Mouse (Mus musculus): Measurements from ENCODE around the gene Zbtb46.

The Zbtb46 gene

DNA sequence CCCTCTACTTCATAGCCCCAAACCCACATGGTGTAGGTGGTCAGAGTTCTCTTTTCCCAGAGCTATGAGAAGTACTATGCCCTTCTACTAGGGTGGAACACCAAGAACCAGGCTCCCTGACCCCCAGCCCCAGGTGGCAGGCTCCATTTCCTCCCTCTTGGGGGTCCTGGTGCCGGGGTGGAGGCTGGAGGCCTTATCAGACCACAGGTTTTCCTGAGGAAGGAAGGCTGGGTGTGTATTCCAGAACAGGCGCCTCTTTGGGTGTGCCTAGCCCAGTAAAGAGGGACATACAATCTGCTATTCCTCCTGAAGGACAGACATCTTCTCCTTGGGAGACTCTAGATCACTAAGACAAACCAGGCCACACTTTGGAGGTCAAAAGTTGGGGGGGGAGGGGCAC, 11.1 kb upstream of the Zbtb46 start:
- in situ Hi-C loops (cut with MseI, MboI): no loop called here

DNA sequence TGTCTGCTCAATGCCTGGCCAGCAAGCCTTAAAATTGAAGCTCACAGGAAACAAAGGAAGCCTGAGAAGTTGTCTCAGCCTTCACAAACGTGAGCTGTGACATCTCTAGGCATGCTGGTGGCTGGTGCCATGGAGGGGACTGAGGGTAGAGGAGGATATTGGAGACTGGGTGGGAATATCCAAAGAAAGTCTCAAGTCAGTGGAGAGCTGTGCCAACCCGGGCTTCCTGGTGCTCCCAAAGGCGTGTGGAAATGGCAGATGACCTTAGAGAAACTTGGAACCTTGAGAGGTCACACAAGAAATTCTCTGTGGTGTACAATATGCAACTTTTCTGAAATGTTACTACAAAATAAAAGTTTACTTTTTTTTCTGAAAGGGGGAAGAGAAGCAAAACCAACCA, 6.2 kb upstream of the Zbtb46 start:
- in situ Hi-C loops (cut with MseI, MboI): no loop called here

DNA sequence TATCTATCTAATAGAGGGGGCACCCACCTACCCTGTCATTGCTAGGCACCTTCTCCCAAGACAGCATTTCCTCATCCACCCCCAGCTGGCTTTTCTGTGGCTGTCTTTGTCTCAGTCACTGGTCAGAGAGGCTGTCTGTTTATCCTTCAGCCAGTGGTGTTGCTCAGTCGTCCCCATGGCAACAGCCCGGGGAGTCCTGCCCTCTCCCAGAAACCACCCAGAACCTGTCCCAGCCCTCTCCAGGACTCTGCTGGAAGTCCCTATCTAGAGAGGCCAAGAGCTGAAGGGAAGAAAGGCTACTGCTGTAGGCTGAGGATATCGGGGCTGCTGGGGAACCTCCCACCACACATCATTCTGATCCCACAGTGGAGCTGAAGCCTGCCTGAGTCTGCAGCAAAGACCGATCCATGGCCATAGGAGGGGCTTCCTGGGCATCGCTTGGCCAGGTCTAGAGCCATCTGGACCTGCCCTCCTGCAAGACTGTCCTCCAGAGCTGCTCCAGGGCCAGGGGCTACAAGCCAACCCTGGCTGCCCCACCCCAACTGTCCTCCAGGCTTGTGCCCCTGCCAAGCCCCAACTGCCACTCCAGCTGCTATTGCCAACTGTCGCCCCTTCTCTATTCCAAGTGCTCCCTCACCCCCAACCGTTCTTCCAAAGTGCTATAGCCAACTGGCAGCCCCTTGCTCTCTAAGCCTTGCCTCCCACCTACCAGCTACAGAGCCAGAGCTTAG, 3.9 kb upstream of the Zbtb46 start:
- in situ Hi-C loops (cut with MseI, MboI): no loop called here

DNA sequence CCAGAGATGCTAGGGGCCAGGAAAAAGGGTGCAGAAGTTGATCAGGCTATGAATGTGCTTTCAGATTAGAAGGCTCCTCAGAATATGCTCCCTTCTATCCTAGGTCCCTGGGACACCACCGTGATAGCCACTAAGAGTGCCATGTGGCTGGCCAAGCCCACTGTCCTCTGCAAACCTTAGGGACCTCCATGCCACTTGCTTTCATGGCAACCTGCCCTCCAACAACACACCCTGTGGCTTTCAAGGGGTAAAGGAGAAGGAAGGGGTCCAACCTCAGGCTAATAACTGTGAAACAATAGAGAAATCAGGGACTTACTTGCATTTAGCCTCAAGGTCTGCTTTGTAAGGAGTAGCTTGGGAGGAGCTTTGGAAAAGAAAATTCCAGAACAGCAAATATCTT, 3.4 kb upstream of the Zbtb46 start:
- in situ Hi-C loops (cut with MseI, MboI): no loop called here

DNA sequence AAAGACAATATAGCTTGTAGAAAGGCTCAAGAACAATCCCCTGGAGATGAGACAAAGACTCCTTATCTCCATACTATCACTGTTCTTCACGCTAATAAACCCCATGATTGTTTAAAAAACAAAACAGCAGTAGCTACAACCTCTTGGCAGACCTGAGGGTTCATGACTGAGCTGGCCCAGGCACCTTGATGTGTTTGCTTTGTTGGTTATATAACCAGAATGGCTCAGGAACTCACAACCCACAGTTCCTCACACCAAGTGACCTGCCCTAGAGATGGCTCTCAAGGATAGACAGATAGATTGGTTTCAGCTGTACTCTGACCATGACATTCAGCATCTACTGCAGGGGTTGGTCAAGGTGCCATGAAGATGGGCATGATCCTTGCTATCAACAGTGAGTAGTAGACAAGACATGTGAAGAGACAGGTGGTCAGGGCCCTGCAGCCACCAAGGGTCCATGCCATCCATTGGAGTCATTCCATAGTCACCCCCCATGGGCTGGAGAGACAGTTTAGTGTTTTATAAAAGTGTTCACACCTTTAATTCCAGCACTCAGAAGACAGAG, 2.4 kb upstream of the Zbtb46 start:
- in situ Hi-C loops (cut with MseI, MboI): no loop called here

DNA sequence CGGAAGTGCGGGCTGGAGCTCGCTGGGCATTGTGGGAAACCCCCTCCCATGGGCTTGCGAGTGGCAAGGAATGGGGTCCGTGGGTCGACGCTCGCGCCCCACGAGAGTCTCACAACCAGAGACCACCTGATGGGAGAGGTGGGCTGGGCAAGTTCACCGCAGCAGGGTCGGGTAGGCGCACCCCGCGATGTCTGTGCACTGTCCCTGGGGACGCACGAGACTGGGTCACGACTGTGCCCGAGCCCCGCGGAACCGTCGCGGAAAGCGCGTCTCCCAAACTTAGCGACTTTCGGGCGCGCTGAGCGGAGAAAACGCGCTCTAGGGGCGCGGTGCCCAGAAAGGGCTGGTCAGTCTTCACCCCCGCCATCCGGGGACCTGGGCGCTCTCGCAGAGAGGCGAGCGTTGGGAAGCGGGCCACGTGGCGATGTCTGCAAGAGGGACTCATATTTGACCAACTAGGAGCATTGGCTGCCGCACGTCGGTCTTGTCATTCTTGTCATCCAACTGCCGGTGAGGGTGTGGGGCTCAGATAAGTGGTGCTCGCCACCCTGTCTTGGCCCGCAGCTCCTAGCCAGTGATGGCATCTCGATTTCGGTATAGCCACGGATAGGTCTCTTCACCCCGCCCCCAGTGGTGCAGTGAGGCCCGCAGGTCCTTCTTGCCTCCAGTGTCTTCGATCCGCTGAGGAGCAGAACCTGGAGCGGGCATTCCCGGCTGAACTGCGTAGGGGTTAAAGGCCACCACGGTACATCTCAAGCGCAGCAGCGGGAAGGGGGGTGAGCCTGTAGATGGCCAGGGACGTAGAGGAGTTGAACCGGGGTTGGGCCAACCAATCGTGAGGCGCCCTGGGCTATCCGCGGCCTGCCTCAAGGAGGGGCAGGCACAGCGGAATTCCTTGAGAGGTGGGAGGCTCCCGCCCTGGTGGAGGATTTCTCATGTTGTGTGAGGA, 721 bp upstream of the Zbtb46 start:
- in situ Hi-C loops (cut with MseI, MboI): no loop called here

DNA sequence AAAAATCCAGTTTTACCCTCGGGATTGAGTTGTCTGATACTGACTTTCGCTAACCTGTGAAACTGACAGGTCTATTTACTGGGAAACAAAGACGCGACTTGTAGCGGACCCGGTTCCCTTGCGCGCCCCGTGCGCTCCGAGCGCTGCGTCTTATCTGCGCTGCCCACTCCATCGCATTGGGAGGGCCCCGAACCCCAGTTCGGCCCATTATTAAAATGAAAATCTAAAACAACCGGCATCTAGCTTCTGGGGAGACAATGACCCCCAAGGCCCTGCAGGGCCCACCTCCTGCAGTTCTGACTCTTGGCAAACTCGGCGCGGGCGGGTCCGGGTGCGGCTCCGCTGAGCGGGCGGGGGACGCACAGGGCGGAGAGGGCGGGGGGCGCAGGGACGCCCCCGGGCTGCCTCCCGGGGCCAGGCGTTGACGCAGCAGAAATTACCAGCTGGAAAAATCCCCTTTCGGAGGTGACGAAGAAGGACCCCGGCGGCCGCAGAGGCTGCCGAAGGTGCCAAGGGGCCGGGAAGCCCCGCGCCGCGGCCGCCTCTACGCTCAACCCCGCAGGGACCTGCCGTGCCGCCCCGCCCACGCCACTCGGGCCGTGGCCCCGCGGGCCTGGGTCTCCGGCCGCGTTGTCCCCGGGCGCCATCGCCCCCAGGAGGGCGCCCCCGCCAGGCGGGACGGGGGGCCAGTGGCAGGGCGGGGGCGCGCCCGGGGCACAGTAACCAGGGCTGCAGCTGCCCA, 644 bp downstream of the Zbtb46 start:
- in situ Hi-C loops (cut with MseI, MboI): no loop called here

DNA sequence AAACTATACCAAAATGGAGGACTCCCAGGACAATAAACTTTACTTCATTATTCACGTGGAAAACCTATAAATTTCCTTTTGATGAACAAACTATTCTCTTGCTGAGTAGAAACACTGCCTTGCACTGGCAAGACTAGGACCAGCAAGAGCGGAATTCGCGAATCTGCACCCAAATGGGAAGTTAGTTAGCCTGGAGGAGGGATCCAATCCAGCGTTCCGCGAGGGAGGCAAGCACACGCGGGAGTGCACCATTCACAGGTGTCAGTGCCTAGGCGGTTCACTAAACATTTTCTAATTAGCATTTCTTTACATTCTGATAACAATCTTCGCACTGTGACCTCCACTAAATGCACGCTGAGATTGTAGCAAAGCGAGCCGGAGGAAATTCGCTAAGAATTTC, 1.4 kb downstream of the Zbtb46 start:
- in situ Hi-C loops (cut with MseI, MboI): no loop called here

DNA sequence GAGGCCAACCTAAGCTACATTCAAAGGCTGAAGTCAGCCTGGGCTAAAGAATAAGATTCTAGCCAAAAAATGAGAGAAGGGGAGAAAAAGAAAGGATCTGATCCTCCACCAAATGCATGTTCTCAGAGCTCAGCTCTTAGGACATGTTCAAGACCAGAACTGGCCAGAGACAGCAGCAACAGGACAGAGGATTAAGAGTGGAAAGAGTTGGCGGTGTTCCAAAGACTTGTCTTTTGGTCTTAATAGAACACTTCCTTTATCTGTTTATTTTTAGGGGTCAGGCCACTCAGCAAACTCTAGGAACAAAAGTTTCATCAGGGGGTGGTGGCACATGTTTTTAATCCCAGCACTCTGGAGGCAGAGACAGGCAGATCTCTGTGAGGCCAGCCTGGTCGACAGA, 3.3 kb downstream of the Zbtb46 start:
- in situ Hi-C loops (cut with MseI, MboI): no loop called here

DNA sequence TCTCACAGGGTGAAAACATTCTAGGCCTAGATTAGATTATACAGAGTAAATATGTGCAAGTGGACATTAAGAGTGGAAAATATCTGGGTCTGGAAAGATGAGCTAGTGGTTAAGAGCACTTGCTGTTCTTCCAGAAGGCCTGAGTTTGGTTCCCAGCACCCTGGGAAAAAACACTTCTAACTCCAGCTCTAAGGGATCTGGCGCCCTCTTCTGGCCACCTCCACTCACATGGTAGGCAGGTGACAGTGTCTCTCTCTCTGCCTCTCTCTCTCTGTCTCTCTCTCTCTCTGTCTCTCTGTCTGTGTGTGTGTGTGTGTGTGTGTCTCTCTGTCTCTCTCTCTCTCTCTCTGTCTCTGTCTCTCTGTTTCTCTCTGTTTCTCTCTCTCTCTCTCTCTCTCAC, 6.0 kb downstream of the Zbtb46 start:
- in situ Hi-C loops (cut with MseI, MboI): no loop called here

DNA sequence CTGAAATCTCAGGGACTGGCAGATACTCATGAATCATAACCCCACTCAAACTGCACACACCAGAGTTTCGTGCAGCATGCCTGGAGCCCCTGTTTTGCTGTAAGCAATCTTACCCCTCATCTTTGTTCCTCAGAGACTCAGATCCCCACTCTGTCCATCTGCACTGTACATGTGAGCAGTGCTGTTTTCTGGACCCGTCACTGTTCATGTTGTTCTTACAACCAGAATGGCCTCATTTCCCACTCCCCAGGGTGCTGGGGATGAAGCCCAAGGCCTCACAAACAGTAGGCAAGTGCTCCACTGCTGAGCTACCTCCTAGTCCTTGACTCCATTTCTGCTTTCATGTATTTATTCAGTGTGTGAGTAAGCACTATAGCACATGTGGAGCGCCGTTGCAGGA, 7.0 kb downstream of the Zbtb46 start:
- in situ Hi-C loops (cut with MseI, MboI): no loop called here

DNA sequence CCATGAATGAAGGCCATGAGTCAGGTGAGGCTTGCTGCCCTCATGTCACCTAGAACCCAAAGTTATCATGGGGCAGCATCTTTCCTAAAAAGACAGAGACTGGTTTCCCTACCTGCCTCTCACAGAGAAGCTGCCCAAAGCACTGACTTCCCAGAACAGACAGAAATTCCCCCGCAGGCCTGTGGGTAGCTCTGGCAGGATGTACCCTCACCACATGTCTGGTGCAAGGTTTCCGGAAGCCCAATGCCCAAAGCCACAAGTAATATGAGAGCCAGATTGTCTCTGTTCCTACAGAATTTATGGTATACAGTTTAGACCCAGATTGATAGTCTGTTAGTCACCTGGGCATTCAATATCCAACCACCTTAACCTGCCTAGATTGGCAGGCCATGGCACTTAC, 16.2 kb downstream of the Zbtb46 start:
- in situ Hi-C loops (cut with MseI, MboI): no loop called here

DNA sequence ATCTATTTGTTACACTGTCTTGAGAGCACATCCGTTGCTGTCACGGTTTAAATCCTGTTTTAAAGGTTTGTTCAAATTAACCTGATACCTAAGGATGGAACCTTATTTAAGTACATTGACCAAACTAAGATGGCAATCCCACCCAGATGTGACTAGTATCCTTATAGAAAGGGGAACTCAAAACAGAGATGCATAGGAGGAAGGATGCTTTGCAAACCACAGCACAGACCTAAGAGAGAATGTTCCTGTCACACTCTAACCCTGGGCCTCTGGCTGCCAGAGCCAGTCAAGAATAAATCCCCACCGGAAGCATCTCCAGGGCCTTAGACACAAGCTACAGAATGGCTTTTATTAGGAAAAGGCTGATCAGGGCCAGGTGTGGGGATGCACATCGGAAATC, 21.1 kb downstream of the Zbtb46 start:
- in situ Hi-C loops (cut with MseI, MboI): no loop called here

DNA sequence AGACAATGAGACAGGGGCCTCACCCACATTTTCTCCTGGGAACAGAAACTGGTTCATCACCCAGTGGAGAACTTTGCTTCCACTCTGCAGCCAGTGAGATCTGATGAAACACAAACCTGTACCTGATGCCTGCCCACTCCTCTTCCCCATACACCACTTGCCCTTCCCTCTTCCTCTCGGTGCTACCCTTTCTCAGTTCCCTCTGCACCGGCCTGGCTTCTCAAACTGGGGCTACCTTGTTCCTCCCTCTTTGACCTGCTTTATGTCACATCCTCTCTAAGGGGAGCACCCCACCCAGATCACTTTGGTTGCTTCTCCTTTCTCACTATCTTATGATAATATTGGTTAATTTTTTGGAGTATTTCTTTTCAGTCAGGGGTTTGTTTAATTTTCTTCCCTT, 23.0 kb downstream of the Zbtb46 start:
- in situ Hi-C loops (cut with MseI, MboI): no loop called here

DNA sequence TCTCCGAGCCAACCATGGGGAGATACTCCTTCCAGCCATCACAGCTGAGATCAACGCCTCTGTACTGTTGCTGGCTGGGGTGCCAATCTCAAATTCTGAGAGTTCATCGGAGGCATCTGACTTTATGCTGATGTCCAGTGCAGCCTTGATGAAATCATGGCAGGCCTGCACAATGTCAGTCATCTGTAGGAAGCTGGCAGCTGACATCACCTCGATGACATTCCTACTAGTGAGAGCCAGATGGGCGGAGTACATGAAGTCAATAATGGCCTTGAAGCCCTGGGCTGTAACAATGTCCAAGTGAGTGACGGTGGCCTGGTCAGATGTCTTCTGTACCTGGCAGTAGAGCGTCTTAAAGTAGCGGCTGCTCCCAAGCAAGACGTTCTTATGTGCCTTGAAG, 35.4 kb downstream of the Zbtb46 start:
- in situ Hi-C loops (cut with MseI, MboI): no loop called here

DNA sequence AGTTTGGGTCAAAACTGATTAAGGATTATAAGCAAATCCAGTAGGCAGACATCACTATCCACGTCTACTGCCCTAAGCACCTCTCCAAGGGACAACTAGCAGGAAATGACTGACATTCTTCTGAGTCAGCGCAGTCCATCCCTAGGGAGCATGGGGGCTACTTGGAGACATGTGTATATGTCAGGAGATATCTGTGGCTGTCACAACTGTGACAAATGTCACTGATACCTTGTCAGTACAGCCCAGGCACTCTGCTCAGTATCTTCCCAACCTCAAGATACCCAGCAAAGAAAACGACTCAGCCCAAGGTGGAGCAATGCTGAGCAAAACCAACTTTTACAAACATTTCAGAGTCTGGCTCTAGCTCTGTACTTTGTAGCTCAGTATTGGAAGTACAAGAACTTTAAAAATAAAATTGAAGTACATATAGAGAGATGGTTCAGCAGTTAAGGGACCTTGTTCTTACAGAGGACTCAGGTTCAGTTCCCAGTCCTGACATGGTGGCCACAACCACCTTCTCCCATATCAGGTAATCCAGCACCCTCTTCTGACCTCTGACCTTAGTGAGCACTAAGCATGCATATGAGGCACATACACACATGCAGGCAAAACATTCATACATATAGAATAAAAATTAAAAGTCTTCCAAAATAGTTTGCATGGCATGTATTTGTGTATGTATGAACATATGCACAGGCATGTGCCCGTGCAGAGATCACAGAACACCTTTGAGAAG, 38.2 kb downstream of the Zbtb46 start:
- in situ Hi-C loops (cut with MseI, MboI): no loop called here

DNA sequence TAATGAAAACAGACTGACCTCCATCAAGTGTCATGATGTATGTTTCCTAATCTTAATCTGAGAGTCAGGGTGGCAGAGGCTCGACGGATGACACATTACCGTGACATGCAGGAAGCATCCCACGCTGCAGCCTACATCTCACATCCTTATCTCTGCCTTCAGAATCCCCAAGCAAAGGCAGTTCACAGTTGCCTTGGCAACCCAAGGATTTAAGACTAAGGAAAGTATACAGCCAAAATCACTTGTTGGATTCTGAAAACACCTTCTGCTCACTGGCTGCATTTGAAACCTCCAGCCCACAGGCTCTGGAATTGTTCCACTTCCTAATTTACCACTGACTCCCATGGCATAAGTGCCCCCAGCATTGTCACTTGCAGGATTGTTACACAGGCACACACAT, 38.8 kb downstream of the Zbtb46 start:
- in situ Hi-C loops (cut with MseI, MboI): no loop called here

DNA sequence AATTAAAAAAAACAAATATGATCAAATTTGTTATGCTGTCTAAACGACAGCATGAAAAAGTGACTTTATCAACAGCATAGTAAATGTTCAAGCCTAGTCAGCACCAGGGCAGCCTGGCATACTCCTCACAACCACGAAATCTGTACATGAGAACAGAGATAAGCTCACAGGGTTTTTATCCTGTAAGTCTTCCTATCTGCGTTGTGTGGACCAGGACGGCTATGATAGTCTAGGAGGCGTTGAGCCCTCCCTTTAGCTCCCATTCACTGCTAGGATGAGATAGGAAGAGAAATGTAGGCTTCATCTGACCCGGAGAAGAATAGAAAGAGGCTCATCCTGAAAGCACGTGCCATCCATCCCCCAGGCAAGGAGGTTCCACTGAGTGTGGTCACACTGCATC, 39.9 kb downstream of the Zbtb46 start:
- in situ Hi-C loops (cut with MseI, MboI): no loop called here

DNA sequence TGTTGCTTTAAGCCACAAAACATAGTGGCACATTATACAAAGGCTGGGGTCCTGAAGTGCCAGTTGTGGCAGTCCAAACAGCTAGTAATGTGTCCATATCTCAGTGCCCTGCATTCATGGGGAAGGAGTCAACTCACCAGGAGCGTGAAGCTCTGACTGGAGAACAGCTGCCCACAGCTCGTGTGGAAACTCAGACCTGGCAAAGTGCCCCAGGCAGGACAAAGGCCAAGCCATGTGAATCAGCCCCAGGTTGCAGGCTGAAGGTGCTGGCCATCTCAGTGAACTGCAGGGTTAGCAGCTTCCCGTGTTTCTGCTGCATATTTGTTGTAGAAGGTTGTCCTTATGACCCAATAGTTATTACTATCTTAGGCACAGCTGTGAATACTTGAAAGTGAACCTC, 43.3 kb downstream of the Zbtb46 start:
- in situ Hi-C loops (cut with MseI, MboI): no loop called here

DNA sequence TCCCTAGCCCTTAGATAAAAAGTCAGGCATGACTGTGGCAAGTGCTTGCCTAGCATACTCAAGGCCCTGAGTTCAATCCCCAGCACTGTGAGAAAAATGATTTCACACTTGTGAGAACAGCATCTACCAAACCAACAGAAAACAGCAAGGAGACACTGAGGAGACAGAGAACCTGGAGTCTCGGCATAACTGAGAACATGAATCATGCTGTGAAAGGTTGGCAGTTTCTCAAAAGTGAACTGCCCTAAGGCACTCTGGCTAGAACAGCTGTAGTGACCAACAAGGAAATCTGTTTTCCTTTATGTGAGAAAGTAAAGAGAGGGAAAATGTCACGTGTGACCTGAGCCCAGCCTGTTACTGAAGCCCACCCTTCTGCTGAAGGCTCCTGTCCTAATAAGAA, 46.1 kb downstream of the Zbtb46 start:
- in situ Hi-C loops (cut with MseI, MboI): no loop called here

DNA sequence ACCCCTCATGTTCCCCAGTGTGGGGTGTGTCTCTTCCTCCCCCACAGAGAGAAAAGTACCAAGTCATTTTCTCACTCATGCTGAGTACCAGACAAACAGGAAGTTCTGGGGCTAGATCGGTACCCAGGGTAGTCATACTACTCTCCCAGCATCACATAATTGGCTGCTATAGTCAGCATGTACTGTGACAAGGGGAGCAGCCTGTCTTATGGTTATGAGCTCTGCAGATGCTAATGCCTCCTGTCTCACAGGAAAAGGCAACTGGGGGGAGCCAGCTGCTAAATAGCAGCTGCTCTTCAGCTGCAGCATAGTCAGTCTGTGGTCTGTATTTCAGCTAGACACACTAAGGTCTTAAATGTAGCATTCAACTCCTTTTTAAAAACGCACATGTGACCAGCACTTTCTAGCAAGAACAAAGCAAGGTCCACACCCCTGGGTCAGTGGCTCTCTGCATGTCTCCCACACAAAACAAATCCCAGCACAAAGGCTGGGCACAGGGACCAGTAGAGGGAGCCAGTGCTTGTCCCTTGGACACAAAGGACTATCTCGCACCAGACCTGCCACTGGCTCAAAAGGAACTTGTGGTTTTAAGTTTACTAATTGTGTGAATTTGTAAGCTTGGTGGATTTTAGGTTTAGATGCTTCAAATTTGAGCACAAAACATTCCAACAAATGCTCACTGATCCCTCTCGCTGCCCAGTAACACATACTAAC, 48.3 kb downstream of the Zbtb46 start:
- in situ Hi-C loops (cut with MseI, MboI): no loop called here
